Mouse (Mus musculus) retina, postnatal 7 days (tissue): Measurements from ENCODE around the gene Crp.

Experiments
- DNase-seq: peaks from one replicate; pipeline ENCODE4 v3.0.0-alpha.2; 2012; ENCODE audit warnings: low read depth, low spot score

Gene Crp

DNA sequence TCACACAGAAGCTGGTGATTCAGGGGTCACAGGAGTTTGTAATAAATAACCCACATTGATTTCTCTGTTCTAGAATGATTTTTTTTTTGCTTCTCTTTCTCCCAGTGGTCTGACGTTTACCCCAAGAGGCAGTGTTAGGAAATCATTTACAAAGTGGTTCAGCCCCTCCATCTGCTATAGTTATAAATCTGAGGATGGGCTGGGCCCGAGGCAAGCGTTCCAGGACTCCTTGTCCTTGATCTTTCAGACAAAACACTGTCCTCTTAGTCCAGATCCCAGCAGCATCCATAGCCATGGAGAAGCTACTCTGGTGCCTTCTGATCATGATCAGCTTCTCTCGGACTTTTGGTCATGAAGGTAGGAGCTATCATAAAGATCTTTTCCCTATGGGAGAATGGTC, at the start of gene Crp:
Crp (plus strand) TSS at position 212 of the 400 bp plus-strand sequence.
- no peak for DNase-seq

DNA sequence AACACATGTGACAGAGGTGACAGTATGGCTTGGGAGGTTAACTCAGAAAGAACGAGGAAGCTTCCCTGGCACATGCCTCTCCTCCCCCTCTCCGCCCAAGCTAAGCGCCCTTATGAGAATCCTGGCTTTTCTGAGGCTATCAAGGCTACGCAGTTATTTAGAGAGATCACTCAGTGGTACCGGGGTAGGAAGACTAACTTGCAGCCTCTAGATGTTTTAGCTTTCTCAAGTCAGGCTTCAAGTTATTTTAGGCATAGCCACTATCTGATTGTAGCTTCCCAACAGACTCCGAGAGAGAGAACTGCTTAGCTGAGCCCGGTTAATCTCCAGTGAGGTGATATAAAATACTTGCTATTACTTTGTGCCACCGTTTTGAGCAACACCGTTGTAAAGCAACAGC, 48.5 kb upstream of the Crp start:
- no peak for DNase-seq

DNA sequence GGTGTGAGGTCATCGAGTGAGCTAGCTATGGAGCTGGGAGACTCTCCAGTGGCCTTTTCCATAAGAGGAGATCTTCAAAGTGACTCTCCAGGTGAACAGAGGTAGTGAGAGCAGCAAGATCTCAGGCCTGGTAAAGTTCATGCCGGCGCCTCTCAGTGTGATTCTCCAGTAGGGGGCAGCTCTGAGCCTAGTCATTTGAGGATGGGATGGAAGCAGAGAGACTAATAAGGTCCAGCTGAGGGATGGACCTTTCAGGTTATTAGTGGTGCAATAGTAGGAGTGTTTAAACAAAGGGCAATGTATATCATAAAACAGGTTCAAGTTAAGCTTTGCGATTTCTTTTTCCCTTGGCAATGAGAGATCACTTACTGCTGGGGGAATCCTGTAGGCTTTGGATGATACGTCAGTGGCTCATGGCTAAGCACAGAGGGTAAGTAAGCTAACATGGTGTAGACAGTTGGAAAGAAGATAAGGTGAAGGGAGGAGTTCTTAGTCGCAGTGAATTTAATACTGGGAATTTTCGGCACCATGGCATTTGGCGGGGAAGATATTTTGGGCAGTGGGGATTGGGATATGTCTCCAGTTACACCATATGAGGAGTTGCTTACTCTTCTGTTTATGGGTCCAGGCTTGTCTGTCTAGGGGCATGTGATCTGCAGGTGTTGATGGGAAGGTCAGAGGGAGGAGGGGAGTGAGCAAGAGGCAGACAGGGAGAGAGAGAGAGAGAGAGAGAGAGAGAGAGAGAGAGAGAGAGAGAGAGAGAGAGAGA, 47.2 kb upstream of the Crp start:
- no peak for DNase-seq

DNA sequence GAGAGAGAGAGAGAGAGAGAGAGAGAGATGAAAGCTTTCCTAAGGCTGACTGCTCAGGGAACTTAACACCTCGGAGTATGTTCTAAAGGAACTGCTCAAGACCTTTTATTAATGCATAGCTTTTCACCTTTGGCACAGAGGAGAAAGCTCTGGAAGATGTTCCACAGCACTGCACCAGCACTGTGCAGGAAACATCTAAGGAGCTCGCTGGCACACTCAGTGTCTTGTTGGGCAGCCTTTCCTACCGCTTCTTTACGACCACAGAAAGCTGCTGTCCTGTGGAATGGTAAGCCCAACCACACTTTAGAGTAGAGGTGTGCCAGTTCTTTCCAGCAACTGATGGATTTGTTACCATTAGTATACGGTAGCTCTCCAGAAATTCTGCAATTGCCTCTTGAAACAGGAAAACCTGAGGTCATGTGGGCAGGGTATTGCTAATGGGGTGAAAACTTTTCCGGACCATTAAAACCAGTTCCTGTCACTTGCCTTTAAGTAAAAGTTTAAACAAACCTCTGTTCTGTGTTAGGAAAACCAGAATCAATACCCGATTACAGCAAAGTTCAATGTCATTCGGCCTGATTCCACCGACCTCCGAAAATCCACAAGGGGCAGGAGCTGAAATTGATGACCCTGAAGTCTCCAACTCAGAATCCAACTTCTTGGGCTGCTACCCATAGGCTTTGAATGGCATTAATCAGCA, 46.4 kb upstream of the Crp start:
- no peak for DNase-seq

DNA sequence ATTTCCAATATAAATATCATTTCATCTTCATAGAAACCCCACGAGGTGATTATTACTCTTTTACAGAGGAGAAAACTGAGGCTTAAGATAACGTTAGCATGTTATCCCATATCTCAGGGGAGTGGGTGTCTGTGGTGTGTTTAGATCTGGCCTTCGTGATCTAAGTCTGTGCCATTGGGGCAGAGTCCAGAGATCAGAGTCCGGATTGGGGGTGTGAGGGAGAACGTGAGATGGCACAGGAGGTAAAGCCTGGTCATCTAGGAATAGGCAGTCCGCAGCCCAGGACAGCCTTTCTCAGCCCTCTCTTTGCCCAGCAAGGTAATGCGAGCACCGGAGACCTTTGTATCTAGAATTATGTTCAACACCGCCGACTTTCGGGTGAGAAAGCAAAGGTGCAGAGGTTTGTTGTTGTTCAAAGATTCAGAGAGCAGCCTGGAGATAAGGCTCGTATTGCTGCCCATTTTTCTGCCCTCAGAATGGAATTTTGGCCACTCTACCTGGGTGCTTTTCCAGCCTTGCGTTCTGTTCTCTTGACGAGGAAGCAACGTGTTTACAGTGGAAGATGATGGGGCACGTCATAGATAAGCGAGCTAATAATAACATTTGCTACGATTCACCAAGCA, 45.7 kb upstream of the Crp start:
- DNase-seq: no peak

DNA sequence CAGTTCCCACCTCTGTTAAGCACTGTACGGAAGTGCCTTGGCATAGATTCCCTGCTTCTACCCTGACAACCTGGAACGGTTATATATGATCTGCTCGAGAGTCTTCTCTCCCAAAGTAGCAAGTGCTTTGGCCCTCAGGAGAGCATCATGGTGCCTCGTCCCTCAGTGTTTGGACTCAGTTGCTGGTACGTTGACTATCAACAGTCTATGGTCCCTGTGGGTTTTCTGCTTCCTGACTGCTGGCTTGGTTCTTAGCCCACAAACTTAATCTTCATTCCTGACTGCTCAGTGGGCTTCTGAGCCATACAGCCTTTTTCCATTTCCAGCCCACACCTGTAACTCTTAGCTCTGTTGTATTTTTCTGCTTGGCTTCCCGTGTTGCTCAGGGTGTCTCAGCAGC, 44.0 kb upstream of the Crp start:
- DNase-seq: no peak

DNA sequence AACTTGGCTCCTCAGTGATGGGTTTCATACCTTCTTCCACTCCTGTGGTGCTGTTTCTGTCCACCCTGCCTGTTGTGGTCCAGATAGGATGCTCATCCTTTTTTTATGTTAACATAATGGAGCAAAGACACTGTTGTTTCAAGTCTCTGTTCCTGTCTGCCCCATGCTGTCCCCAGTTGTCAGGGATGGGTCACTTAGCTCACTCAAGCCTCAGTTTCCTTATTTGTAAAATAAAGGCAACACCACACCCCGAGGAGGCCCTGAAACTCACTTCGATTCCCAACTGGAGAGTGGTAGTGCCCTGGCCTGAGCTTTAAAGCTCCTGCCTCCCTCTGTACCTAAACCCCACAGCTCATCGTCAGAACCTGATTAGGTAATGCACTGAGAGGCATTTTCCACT, 40.6 kb upstream of the Crp start:
- no peak for DNase-seq

DNA sequence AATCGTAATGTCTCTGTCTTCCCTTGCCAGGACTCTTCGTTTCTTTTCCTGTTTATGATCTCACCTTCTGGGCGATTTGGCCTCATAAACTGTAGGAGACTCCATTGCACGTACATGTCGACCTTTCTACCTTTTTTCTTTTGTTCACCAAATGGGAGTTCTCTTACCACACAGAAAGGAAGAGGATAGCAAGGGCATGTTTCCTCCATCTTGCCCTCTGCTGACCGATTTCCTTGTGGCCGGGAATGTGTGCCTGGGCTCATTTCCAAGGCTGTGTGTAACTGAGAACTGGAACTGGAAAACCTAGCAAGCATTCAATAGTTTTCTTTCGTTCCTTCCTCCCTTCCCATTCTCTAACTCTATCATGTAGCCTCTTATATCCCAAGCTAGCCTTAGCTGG, 38.2 kb upstream of the Crp start:
- DNase-seq: no peak

DNA sequence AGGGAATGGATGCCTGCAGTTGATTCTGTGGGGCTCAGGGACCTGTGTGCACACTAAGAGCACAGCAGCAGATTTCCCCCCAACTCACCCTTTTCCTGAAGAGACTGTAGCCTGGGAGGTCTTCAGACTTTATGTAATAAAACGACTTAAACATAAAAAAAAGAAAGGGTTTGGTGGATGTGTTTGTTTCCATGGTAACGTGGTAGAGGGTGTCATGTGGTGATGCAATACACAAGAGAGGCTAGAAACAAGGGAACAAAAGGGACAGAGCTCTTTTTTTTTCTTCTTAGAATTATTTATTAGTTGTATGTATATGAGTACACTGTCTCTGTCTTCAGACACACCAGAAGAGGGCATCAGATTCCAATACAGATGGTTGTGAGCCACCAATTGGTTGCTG, 32.4 kb upstream of the Crp start:
- no peak for DNase-seq

DNA sequence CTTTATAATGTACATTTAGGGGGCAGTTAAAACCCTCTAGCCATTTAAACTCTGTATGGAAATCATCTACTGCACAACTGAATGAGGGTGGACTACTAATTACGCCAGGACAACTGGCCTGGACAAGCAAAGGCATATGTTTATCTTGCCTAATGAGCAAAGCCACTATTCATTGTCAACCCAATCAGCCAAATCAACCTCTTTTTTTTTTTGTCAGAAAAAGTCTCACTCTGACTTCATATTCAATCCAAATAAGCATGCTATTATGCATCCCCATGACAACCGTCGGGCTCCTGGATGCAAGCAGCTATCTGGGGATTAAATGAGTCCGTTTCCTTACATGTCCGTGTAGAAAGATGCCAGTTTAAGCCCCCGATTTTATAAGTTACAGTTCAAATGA, 30.3 kb upstream of the Crp start:
- DNase-seq: no peak

DNA sequence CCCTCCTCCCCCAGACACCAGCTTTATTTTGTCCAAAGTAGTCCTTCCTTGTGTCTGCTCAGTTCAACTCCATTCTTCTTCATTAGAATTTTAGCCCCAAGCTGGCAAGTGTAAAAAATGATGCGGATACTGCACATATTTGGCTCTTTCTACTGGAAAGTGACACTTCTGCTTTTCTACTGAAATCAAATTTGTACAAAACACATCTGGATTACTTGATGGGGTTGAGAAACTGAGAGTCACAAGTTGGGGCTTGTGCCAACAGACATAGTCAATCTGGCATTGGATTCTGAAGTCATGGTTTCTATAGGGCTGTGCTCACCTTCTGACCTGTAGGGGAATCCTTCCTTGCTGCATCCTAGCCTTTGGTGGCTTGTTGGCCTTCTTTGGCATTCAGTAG, 27.1 kb upstream of the Crp start:
- DNase-seq: no peak

DNA sequence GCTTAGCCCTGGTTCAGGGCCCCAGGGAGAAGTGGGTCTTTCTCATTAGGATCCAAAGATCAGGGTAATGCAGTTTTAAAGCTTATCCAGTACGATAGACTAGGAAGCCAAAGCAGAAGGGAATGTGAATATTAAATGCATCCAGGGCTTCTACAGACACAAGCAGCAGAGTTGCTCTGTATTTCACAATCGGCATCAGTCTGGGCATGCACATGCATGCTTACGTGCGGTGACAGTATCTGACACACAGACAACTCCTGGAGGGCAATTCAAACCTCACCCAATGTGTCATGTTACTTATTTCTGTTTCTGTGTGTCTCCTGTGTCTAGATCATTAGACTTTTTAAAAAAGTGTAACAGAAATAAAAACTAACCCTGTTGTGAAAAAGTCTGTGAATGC, 17.1 kb upstream of the Crp start:
- no peak for DNase-seq

DNA sequence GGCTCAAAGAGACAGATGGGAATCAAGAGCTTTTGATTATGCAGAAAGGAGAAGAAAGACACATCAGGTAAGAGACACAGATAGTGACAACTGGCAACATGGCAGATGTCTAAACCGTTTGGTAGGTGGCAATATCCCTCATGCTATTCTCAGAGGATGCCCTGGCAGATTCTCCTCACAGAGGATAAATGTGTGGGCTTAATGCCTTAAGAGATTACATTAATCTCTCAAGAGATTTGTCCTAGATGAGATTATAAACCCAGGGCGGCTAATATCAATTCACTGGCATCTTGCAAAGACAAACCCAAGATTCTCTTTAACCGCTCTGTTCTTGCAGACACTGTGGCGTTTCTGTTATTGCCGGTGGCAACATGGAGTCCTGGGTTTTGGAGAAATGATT, 14.3 kb upstream of the Crp start:
- DNase-seq: peak; percentile 65

DNA sequence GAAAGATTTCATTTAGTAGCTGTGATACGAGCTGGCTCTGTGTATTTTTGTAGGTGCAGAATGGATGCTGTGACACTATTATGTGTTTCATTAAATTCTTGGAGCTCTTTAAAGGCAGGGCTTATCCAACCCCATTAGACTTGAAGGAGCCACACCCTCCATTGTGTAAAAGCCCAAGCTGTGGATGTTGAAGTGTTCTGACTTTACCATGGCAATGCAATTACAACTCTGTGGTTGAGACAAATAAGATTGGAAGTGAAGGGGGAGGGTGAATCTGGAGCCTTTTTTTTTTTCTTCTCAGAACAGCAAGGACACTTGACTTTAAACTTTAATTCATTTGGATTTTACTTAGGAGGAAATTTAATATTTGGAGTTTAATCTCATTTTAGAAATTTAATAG, 13.9 kb upstream of the Crp start:
- DNase-seq: no peak

DNA sequence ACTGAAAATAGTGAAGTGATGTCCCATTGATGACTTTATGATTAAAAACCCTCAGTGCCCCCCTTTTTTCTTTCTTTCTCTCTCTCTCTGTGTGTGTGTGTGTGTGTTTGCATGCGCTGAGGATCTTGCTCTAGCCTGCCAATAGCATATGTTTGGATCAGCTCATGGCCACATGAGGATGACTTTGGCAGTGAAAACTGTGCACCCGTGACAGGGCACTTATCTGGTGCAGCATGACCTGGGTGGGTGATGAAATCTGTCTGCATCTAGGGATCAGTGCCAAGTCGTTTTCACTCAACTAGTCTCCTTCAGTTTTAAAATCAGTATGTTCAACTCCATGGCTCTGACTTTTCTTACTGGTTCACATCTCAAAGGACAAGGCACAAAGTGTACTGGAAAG, 12.7 kb upstream of the Crp start:
- DNase-seq: no peak

DNA sequence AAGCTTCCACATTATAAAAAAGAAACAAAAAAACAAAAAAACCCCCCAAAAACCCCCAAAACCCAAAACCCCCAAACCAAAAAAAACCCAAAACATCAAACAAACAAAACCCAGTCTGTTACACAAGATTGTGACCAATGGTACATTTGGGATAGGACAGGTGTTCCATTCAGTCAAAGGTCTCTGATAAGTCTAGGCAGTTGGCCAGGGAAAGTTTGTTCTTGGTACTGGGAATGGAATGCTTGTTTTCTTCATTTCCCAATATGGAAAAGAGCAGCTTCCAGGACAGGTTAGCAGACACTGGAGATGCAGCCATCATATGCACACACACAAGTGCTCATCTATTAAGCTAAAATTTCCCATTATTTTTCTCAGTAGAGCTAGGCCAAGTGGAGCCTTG, 433 bp upstream of the Crp start:
- no peak for DNase-seq

DNA sequence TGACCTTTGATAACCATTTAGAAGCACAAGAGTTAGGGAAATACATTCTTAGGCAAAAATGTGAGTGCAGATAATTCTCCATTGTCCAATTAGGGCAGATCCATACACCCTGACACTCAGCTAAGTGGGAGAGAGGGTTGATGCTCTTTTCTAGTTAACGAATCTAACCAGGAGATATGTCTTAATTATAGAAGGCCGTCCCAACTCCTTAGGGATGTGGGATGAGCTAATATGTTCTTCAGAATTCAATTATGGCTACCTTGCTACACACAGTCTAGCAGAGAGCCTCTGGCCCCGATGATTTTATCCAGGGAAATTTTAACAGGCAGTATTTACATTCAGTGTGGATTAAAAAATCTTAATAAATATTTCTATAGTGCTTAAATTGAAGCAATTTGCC, 3.0 kb downstream of the Crp start:
- no peak for DNase-seq

DNA sequence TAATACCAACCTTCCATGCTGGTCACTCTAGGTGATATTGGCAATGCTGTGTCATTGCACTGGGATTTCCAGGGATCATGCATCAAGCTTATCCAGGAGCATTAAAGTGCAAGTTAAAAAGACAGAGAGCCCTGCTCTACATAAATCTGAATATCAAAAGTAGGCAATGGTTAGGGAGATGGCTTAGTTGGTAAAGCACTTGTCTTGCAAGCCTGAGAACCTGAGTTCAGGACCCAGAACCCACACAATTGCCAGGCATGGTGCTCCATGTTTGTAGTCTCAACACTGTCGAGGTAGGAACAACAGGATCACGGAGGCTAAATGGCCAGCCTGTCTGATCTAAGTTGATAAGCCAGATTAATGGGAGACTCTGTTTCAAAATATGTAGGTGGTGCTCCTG, 3.5 kb downstream of the Crp start:
- DNase-seq: no peak

DNA sequence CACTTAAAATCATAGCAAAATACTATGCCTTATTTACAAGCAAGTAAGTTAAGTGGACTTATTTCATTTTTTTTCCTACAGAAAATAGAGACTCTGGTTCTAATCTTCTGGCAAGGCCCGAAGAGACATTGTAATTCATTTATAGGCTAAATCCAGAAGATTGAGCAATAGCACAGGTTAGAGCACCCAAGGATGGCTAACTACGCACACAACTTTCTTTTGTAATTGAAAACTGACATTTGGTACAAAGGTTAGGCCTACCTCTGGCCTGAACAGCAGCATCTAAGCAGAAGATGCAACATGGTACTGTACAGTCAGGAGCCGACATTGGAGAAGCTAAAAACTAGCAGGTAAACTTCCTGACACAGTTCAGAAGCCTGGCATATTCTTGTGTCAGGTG, 4.0 kb downstream of the Crp start:
- no peak for DNase-seq

DNA sequence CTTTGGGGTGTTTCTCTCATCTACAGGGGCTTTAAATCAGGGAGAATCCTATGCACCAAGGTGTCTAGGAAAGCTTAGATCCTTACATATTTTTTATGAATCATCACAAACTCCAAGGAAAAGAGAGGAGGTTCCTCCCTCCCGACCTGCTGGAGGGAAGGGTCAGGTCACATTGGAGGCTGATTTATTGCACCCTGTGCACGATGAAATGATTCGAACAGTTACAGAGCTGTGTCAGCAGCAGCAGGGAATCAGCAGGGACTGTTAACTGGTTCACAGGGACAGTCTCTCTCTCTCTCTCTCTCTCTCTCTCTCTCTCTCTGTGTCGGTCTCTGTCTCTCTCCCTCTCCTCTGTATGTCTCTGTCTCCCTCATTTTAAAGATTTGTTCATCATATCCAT, 6.9 kb downstream of the Crp start:
- no peak for DNase-seq

DNA sequence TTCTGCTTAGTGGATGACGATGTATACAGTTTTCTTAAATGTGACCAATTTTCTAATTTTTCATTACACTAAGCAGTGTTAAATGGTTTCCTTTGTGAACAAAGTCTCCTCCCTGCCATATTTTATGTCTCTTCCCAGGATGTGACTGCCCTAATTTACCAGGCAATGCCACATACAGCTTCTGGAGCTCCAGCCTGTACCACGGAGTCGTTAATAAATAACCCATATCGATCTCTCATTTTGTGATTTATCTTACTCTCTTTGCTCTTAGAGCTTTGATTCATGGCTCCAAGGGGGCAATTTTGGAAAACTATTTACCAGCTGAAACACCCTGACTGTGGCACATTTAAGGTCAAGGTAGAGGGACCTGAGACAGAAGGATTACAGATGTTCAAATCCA, 8.4 kb downstream of the Crp start:
- no peak for DNase-seq

DNA sequence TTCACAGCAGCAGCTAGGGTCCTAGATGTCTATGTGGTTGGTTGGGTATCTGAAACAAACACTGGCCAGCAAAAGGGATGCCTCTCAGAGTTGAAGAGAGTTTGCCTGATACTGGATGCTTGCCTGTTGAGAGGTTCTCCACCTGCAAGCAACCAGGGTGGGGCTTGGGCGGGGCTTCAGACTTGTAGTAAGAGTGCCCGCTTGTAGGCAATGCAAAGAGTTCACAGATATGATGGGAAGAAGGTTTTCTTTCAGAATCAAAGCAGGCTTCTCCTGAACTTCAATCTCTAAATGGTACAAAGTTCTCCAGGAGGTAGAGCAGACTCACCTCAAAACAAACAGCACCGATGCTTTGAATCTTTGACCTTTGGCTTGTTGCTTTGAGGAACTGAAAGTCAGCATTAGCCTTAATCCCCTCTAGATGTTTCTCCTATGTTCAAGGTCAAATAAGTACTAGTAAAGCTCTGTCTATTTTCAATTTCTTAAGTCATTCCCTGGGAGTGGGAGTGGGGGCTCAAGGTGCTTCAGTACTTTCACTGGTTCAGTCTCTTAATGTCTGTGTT, 12.0 kb downstream of the Crp start:
- DNase-seq: no peak

DNA sequence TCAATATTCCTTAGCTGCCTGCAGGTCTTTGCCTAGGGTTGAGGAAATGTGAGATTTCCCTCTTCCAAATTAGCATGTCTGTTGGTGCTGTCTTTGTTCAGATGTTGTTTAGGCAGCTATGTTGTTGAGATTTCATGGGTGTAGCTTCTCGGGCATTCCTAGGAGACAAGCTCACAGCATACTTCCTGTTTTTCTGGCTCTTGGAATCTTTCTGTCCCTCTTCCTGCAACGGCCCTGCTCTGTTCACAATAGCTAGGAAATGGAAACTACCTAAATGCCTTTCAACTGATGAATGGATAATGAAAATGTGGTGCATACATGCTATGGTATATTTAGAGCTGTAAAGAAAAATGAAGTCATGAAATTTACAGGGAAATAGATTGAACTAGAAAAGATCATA, 13.5 kb downstream of the Crp start:
- no peak for DNase-seq
